Mouse (Mus musculus): ENCODE results near the gene Rarg.

- TF ChIP-seq CTCF (IDR thresholded peaks at IDR 0.05; ENCODE audit: low read depth): no peak
- TF ChIP-seq EP300 (optimal IDR thresholded peaks at IDR 0.05): no peak
Observed at GRCm38 (mm10) chr15:102214132-102214531, 43.2 kb downstream of the Rarg start.
